Mouse (Mus musculus): ENCODE measurements around the gene Gm10309. TPM values are rescaled to one million over a fixed set of nuclear protein-coding genes. Genes with fewer than 3 reads are reported as not detected.
A peak's percentile ranks its signal among the peaks of the same experiment; 100 is the strongest.
"Not testable (repeated sequence)": the region's sequence is repeated elsewhere in the genome, so short reads cannot be mapped to it uniquely, and the experiment has no call there.

Gene Gm10309
- polyA plus RNA-seq, 1 experiment, result 5.4 TPM

GRCm38 (mm10) chr17:86489827-86490226, 15.2 kb downstream of the Gm10309 start:
- H3K27me3 ChIP-seq (ENCODE audit: control insufficient read depth, insufficient read depth, low read length), result no peaks in the 10 kb centered on the region
- no peaks in the 10 kb centered on the region for H3K4me1 ChIP-seq (ENCODE audit: control insufficient read depth, insufficient read depth, low read length)
- H3K36me3 ChIP-seq (ENCODE audit: control insufficient read depth, insufficient read depth, low read length), result no peaks in the 10 kb centered on the region
- no peak overlapping the region for H3K27ac ChIP-seq (ENCODE audit: control insufficient read depth, insufficient read depth, low read depth, low read length)
- TF ChIP-seq CTCF (IDR thresholded peaks at IDR 0.05; ENCODE audit: control insufficient read depth, insufficient read depth, insufficient replicate concordance, low read depth, low read length) (no peak), POLR2A (IDR thresholded peaks at IDR 0.05; ENCODE audit: control insufficient read depth, low read depth, low read length) (no peak)
- no peak overlapping the region for H3K4me3 ChIP-seq (ENCODE audit: control insufficient read depth, low read depth, low read length)

- Histone ChIP-seq H3K4me1 (ENCODE audit: control insufficient read depth, insufficient read depth, low read length) (no peaks in the 10 kb centered on the region), H3K27me3 (ENCODE audit: control insufficient read depth, insufficient read depth, low read length) (no peaks in the 10 kb centered on the region), H3K27ac (ENCODE audit: control insufficient read depth, insufficient read depth, low read depth, low read length) (no peak overlapping the region), H3K4me3 (ENCODE audit: control insufficient read depth, low read depth, low read length) (no peak overlapping the region), H3K36me3 (ENCODE audit: control insufficient read depth, insufficient read depth, low read length) (no peaks in the 10 kb centered on the region)
- TF ChIP-seq POLR2A (IDR thresholded peaks at IDR 0.05; ENCODE audit: control insufficient read depth, low read depth, low read length), result no peak
- TF ChIP-seq CTCF (IDR thresholded peaks at IDR 0.05; ENCODE audit: control insufficient read depth, insufficient read depth, insufficient replicate concordance, low read depth, low read length), result no peak
These were observed 17.6 kb downstream of the Gm10309 start for GRCm38 (mm10) chr17:86487450-86487849.

- H3K4me1 ChIP-seq (ENCODE audit: control insufficient read depth, insufficient read depth, low read length), result no peaks in the 10 kb centered on the region
- no peak for TF ChIP-seq CTCF (IDR thresholded peaks at IDR 0.05; ENCODE audit: control insufficient read depth, insufficient read depth, insufficient replicate concordance, low read depth, low read length)
- TF ChIP-seq POLR2A (IDR thresholded peaks at IDR 0.05; ENCODE audit: control insufficient read depth, low read depth, low read length), result no peak
- no peak overlapping the region for H3K27ac ChIP-seq (ENCODE audit: control insufficient read depth, insufficient read depth, low read depth, low read length)
- no peaks in the 10 kb centered on the region for H3K36me3 ChIP-seq (ENCODE audit: control insufficient read depth, insufficient read depth, low read length)
- no peaks in the 10 kb centered on the region for H3K27me3 ChIP-seq (ENCODE audit: control insufficient read depth, insufficient read depth, low read length)
- no peak overlapping the region for H3K4me3 ChIP-seq (ENCODE audit: control insufficient read depth, low read depth, low read length)
These were observed 18.4 kb downstream of the Gm10309 start for GRCm38 (mm10) chr17:86486657-86487056.

- Histone ChIP-seq H3K27ac (ENCODE audit: control insufficient read depth, insufficient read depth, low read depth, low read length) (no peak overlapping the region), H3K27me3 (ENCODE audit: control insufficient read depth, insufficient read depth, low read length) (no peaks in the 10 kb centered on the region), H3K4me1 (ENCODE audit: control insufficient read depth, insufficient read depth, low read length) (no peaks in the 10 kb centered on the region), H3K36me3 (ENCODE audit: control insufficient read depth, insufficient read depth, low read length) (no peaks in the 10 kb centered on the region), H3K4me3 (ENCODE audit: control insufficient read depth, low read depth, low read length) (no peak overlapping the region)
- TF ChIP-seq CTCF (IDR thresholded peaks at IDR 0.05; ENCODE audit: control insufficient read depth, insufficient read depth, insufficient replicate concordance, low read depth, low read length), result 0 out of 2 replicates have a peak, but pooled peaks have one; percentile 22
- TF ChIP-seq POLR2A (IDR thresholded peaks at IDR 0.05; ENCODE audit: control insufficient read depth, low read depth, low read length), result no peak
These were observed 20.8 kb downstream of the Gm10309 start for GRCm38 (mm10) chr17:86484087-86484737.

GRCm38 (mm10) chr17:86482675-86483074, 22.4 kb downstream of the Gm10309 start:
- no peaks in the 10 kb centered on the region for H3K36me3 ChIP-seq (ENCODE audit: control insufficient read depth, insufficient read depth, low read length)
- no peaks in the 10 kb centered on the region for H3K27me3 ChIP-seq (ENCODE audit: control insufficient read depth, insufficient read depth, low read length)
- no peak overlapping the region for H3K4me3 ChIP-seq (ENCODE audit: control insufficient read depth, low read depth, low read length)
- H3K27ac ChIP-seq (ENCODE audit: control insufficient read depth, insufficient read depth, low read depth, low read length), result no peak overlapping the region
- TF ChIP-seq POLR2A (IDR thresholded peaks at IDR 0.05; ENCODE audit: control insufficient read depth, low read depth, low read length) (no peak), CTCF (IDR thresholded peaks at IDR 0.05; ENCODE audit: control insufficient read depth, insufficient read depth, insufficient replicate concordance, low read depth, low read length) (no peak)
- no peaks in the 10 kb centered on the region for H3K4me1 ChIP-seq (ENCODE audit: control insufficient read depth, insufficient read depth, low read length)

GRCm38 (mm10) chr17:86479406-86479805, 25.6 kb downstream of the Gm10309 start:
- H3K4me3 ChIP-seq (ENCODE audit: control insufficient read depth, low read depth, low read length), result no peak overlapping the region
- H3K36me3 ChIP-seq (ENCODE audit: control insufficient read depth, insufficient read depth, low read length), result no peaks in the 10 kb centered on the region
- TF ChIP-seq CTCF (IDR thresholded peaks at IDR 0.05; ENCODE audit: control insufficient read depth, insufficient read depth, insufficient replicate concordance, low read depth, low read length), result no peak
- no peak for TF ChIP-seq POLR2A (IDR thresholded peaks at IDR 0.05; ENCODE audit: control insufficient read depth, low read depth, low read length)
- no peaks in the 10 kb centered on the region for H3K4me1 ChIP-seq (ENCODE audit: control insufficient read depth, insufficient read depth, low read length)
- no peak overlapping the region for H3K27ac ChIP-seq (ENCODE audit: control insufficient read depth, insufficient read depth, low read depth, low read length)
- no peaks in the 10 kb centered on the region for H3K27me3 ChIP-seq (ENCODE audit: control insufficient read depth, insufficient read depth, low read length)

GRCm38 (mm10) chr17:86477401-86477800, 27.6 kb downstream of the Gm10309 start:
- not testable (repeated sequence) for H3K27me3 ChIP-seq (ENCODE audit: control insufficient read depth, insufficient read depth, low read length); H3K4me3 ChIP-seq (ENCODE audit: control insufficient read depth, low read depth, low read length); H3K4me1 ChIP-seq (ENCODE audit: control insufficient read depth, insufficient read depth, low read length); H3K27ac ChIP-seq (ENCODE audit: control insufficient read depth, insufficient read depth, low read depth, low read length); H3K36me3 ChIP-seq (ENCODE audit: control insufficient read depth, insufficient read depth, low read length)

- Histone ChIP-seq H3K36me3 (ENCODE audit: control insufficient read depth, insufficient read depth, low read length) (no peaks in the 10 kb centered on the region), H3K4me1 (ENCODE audit: control insufficient read depth, insufficient read depth, low read length) (no peaks in the 10 kb centered on the region), H3K4me3 (ENCODE audit: control insufficient read depth, low read depth, low read length) (no peak overlapping the region), H3K27me3 (ENCODE audit: control insufficient read depth, insufficient read depth, low read length) (no peaks in the 10 kb centered on the region), H3K27ac (ENCODE audit: control insufficient read depth, insufficient read depth, low read depth, low read length) (no peak overlapping the region)
- TF ChIP-seq POLR2A (IDR thresholded peaks at IDR 0.05; ENCODE audit: control insufficient read depth, low read depth, low read length) (no peak), CTCF (IDR thresholded peaks at IDR 0.05; ENCODE audit: control insufficient read depth, insufficient read depth, insufficient replicate concordance, low read depth, low read length) (no peak)
These were observed 28.4 kb downstream of the Gm10309 start for GRCm38 (mm10) chr17:86476674-86477073.

Measured in testis, adult 2 months (tissue).